In genomic region chr16:90090368-90090767, GRCm38 (mm10) we compare ENCODE assay signal across 25 mouse cellular contexts. TPM values are rescaled to one million over a fixed set of nuclear protein-coding genes. Genes with fewer than 3 reads are reported as not detected.
DNase-seq lines count a peak whose midpoint lies in the region; ATAC-seq and TF ChIP-seq lines count a peak whose summit lies in the region.
"Had no signal": no experiment of that assay in that cellular context is flagged by ENCODE, and none has a peak within 500 bp of the region (broad histone marks: within the 10 kb centered on the region; RNA-seq: fewer than 3 reads in every experiment).

No protein-coding gene starts in this region.

- no peak overlapping the region for H3K4me2 ChIP-seq in liver, embryonic 12.5 days
- H3K4me2 ChIP-seq: forebrain, embryonic 13.5 days; hindbrain, embryonic 15.5 days; kidney, embryonic 15.5 days; limb, embryonic 12.5 days; lung, embryonic 15.5 days had no signal

- no peak overlapping the region for H3K4me3 ChIP-seq in MEL (ENCODE audit: control insufficient read depth in 1 of 2, insufficient read depth in 1 of 2, low read depth in 2 of 2, low read length in 2 of 2)
- H3K4me3 ChIP-seq in thymus, adult 2 months (ENCODE audit: control insufficient read depth, insufficient read depth, low read length), result no peak overlapping the region
- H3K4me3 ChIP-seq in liver, embryonic 12.5 days, result no peak overlapping the region
- H3K4me3 ChIP-seq: forebrain, embryonic 13.5 days; heart, embryonic 10.5 days; hindbrain, embryonic 15.5 days; kidney, embryonic 15.5 days; layer of hippocampus, adult 2 months; left cerebral cortex, adult 2 months; limb, embryonic 12.5 days; lung, embryonic 15.5 days had no signal

- no peaks in the 10 kb centered on the region for H3K27me3 ChIP-seq in MEL (ENCODE audit: control insufficient read depth in 1 of 2, insufficient read depth in 2 of 2, low read length in 2 of 2)
- no peaks in the 10 kb centered on the region for H3K27me3 ChIP-seq in thymus, adult 2 months (ENCODE audit: control insufficient read depth, insufficient read depth, low read length)
- H3K27me3 ChIP-seq in liver, embryonic 12.5 days (replicated peaks), result no peaks in the 10 kb centered on the region
- H3K27me3 ChIP-seq: forebrain, embryonic 13.5 days; hindbrain, embryonic 15.5 days; kidney, embryonic 15.5 days; limb, embryonic 12.5 days; lung, embryonic 15.5 days; Patski had no signal

- no peaks in the 10 kb centered on the region for H3K9me3 ChIP-seq in MEL (replicated peaks; ENCODE audit: insufficient read depth, low read length)
- H3K9me3 ChIP-seq in liver, embryonic 12.5 days (replicated peaks), result no peaks in the 10 kb centered on the region
- H3K9me3 ChIP-seq: forebrain, embryonic 13.5 days; heart, embryonic 10.5 days; hindbrain, embryonic 15.5 days; kidney, embryonic 15.5 days; limb, embryonic 12.5 days; lung, embryonic 15.5 days had no signal

- peaks cover 5 to 27% of the 10 kb centered on the region in 2 experiments for H3K4me1 ChIP-seq in MEL (ENCODE audit: control insufficient read depth in 1 of 2, insufficient read depth in 2 of 2, low read length in 2 of 2)
- H3K4me1 ChIP-seq in thymus, adult 2 months (replicated peaks; ENCODE audit: control insufficient read depth, insufficient read depth, low read length), result peaks cover 29% of the 10 kb centered on the region
- H3K4me1 ChIP-seq in liver, embryonic 12.5 days, result peaks cover 10% of the 10 kb centered on the region

- DNase-seq in MEL (ENCODE audit: low read depth, low spot score), result peak; percentile 42
- DNase-seq in thymus, adult 2 months, result peak; percentile 33
- DNase-seq in thymus, postnatal 36 days, result peak; percentile 17 to 42
- no peak for DNase-seq in right cerebral cortex, postnatal 36 days (ENCODE audit: low spot score in 2 of 2)
- DNase-seq: adrenal gland, postnatal 14 days; cerebellum, adult 18-20 months; cerebellum, postnatal 10 days; gastrocnemius, postnatal 14 days; heart, adult 11 months; heart, postnatal 36 days; kidney, adult 18-20 months; kidney, postnatal 25 days; midbrain, embryonic 14.5 days had no signal

- H3K9ac ChIP-seq in MEL (ENCODE audit: control insufficient read depth, low read depth, low read length, poor library complexity, severe bottlenecking), result no peak overlapping the region
- H3K9ac ChIP-seq in liver, embryonic 12.5 days, result no peak overlapping the region
- H3K9ac ChIP-seq: forebrain, embryonic 13.5 days; hindbrain, embryonic 15.5 days; kidney, embryonic 15.5 days; limb, embryonic 12.5 days; lung, embryonic 15.5 days had no signal

- H3K36me3 ChIP-seq in MEL (ENCODE audit: control insufficient read depth in 1 of 2, insufficient read depth in 2 of 2, low read length in 2 of 2), result peaks cover 0 to 18% of the 10 kb centered on the region in 2 experiments; a peak in 2 of 4 replicates
- H3K36me3 ChIP-seq in thymus, adult 2 months (ENCODE audit: control insufficient read depth, insufficient read depth, low read length), result no peaks in the 10 kb centered on the region
- H3K36me3 ChIP-seq in liver, embryonic 12.5 days, result no peaks in the 10 kb centered on the region
- H3K36me3 ChIP-seq: hindbrain, embryonic 15.5 days; lung, embryonic 15.5 days had no signal

- no peak for TF ChIP-seq POLR2A in MEL (IDR thresholded peaks at IDR 0.05; ENCODE audit: control insufficient read depth in 1 of 2, insufficient read depth in 1 of 2, low read depth in 1 of 2, low read length in 2 of 2, poor library complexity in 1 of 2)
- TF ChIP-seq POLR2A in thymus, adult 2 months (IDR thresholded peaks at IDR 0.05; ENCODE audit: control insufficient read depth, extremely low read depth, insufficient read depth, low read length, poor library complexity), result no peak

- H3K27ac ChIP-seq in MEL (ENCODE audit: control insufficient read depth, low read depth, low read length), result no peak overlapping the region
- no peak overlapping the region for H3K27ac ChIP-seq in thymus, adult 2 months (ENCODE audit: control insufficient read depth, insufficient read depth, low read length)
- H3K27ac ChIP-seq in liver, embryonic 12.5 days, result no peak overlapping the region
- H3K27ac ChIP-seq: forebrain, embryonic 13.5 days; heart, embryonic 10.5 days; hindbrain, embryonic 15.5 days; kidney, embryonic 15.5 days; left cerebral cortex, adult 2 months; limb, embryonic 12.5 days; lung, embryonic 15.5 days had no signal

- H3K79me2 ChIP-seq in MEL (ENCODE audit: control insufficient read depth, insufficient read depth, low read length, poor library complexity), result no peaks in the 10 kb centered on the region

- TF ChIP-seq CTCF in MEL (IDR thresholded peaks at IDR 0.05 in 2 of 3, conservative IDR thresholded peaks at IDR 0.05 in 1 of 3; ENCODE audit: control insufficient read depth in 1 of 3, insufficient read depth in 1 of 3, low read depth in 2 of 3, low read length in 3 of 3, poor library complexity in 1 of 3, severe bottlenecking in 1 of 3), result no peak
- TF ChIP-seq CTCF in thymus, adult 2 months (IDR thresholded peaks at IDR 0.05; ENCODE audit: borderline replicate concordance, control insufficient read depth, extremely low read depth, insufficient read depth, low read length, poor library complexity), result no peak

- ATAC-seq in hematopoietic stem cell, adult 5-6 weeks (replicated peaks in 1 of 2; ENCODE audit: insufficient read depth in 1 of 2, low FRiP score in 2 of 2, low TSS enrichment in 1 of 2, low read depth in 1 of 2, poor library complexity in 2 of 2, severe bottlenecking in 2 of 2), result peak; percentile 29 to 47; a peak in 1 of 4 replicates
- no peak for ATAC-seq in liver, embryonic 12.5 days
- no peak for ATAC-seq in cerebellum, adult (ENCODE audit: insufficient number of reproducible peaks, low FRiP score, low TSS enrichment)
- ATAC-seq: forebrain, embryonic 13.5 days; Patski had no signal

- TF ChIP-seq EP300 in MEL (IDR thresholded peaks at IDR 0.05; ENCODE audit: low read depth in 1 of 2, low read length in 2 of 2), result no peak

- 62% methylated on average over 13 of the region's 13 CpGs for WGBS in thymus, adult 2 months
- WGBS in liver, embryonic 12.5 days (ENCODE audit: insufficient replicate concordance), result 40% methylated on average over 13 of the region's 13 CpGs

- no peak for TF ChIP-seq RAD21 in MEL (IDR thresholded peaks at IDR 0.05; ENCODE audit: low read depth, low read length)

TF ChIP-seq in MEL, 35 proteins besides CTCF, POLR2A, EP300 and RAD21:
- TF ChIP-seq MAFK (IDR thresholded peaks at IDR 0.05; ENCODE audit: borderline replicate concordance, low read depth, low read length), result no peak
- peak; percentile 98 for TF ChIP-seq ZKSCAN1 (IDR thresholded peaks at IDR 0.05; ENCODE audit: low read depth, low read length)

RNA-seq across cellular contexts. Expression of gene Tiam1, which starts 53.2 kb away (rescaled TPM):
- total RNA-seq in MEL (2012; rRNA removed), result 15.0 and 16.7 TPM in 2 replicates
- 10 to 100 TPM; 19.9 to 23.9 TPM for polyA plus RNA-seq in MEL (2012; ENCODE audit: insufficient read depth in 1 of 2, insufficient read length in 2 of 2, low read depth in 1 of 2, low replicate concordance in 2 of 2, missing spikeins in 1 of 2)
- total RNA-seq in hematopoietic stem cell, adult 5-6 weeks (2017), result 18.4 and 30.1 TPM in 2 replicates
- 14.1 and 17.8 TPM in 2 replicates for polyA plus RNA-seq in thymus, adult 2 months (2012; rRNA removed)
- polyA plus RNA-seq in liver, embryonic 12.5 days (2016; fragmentation: Nextera tagmentation; extraction: Ambion mirVana), result 6.7 and 9.7 TPM in 2 replicates

Comparison
In these comparisons a context has a peak if more than half of its experiments do, and no peak if none do; other contexts are left out.
1. DNase-seq: peak in MEL (single experiment), thymus, adult 2 months (single experiment) and thymus, postnatal 36 days (2 of 2); none in right cerebral cortex, postnatal 36 days (0 of 2).
2. ATAC-seq: peak in hematopoietic stem cell, adult 5-6 weeks (2 of 2); none in liver, embryonic 12.5 days (single experiment) and cerebellum, adult (single experiment).